Mouse (Mus musculus) layer of hippocampus, postnatal 25 days (tissue): ENCODE results near the gene Hormad2. TPM values are rescaled to one million over a fixed set of nuclear protein-coding genes. Genes with fewer than 3 reads are reported as not detected.

Experiments
- DNase-seq, 2 experiments: peaks; one replicate each; pipeline ENCODE4 v3.0.0; 2022; ENCODE audit warnings: mixed read lengths in 2 of 2, low spot score in 1 of 2; ENCODE audit errors: extremely low spot score in 1 of 2
- total RNA-seq, 2 experiments: library from RNA; stranded (reverse); gene quantifications; 2 replicates each; pipeline ENCODE4 v1.2.3; 2021

Hormad2 gene
- total RNA-seq, 2 experiments from 2014 or later, result 0.45 TPM; not detected in 1

DNA sequence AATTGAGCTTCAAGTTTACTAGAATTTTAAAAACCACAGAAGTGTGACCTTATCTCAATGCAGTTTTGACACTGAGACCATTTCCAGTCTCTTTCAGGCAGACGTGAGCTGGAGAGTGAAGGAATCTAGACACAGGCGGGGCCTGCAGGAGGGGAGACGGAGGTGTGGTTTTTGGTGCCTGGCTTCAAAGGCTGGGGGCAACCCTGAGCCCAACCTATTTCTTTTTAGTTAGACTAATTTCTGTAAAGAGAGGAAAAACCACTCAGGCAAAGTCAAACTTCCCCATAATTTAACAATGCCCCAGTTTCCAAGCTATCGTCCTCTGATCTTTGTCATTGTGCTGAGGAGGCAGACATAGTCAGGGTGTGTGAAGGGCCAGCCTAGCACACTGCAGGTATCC is 97.0 kb downstream of the Hormad2 start:
- no peak for DNase-seq

- no peak for DNase-seq
Observed at GRCm38 (mm10) chr11:4342027-4342426, 98.9 kb downstream of the Hormad2 start.

GRCm38 (mm10) chr11:4340109-4340779 is 100.7 kb downstream of the Hormad2 start:
- no peak for DNase-seq

DNA sequence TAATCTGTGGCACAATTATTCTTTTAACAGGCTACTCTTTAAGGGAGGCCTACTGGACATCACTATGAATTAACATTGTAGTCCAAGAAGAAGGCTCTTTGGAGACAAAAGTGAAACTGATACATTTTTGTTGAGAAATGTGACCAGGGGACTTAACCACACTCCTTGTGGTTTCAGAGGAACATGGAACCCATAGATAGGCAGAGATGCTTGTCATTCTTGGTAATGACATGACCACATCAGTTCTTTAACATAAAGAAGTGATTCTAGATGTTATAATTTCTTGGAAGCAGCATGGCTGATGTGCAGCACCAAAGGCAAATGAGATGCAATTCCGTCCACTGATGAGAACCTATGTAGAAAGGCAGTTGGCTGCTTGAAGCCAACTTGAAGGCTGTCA is 101.6 kb downstream of the Hormad2 start:
- DNase-seq, result no peak

DNA sequence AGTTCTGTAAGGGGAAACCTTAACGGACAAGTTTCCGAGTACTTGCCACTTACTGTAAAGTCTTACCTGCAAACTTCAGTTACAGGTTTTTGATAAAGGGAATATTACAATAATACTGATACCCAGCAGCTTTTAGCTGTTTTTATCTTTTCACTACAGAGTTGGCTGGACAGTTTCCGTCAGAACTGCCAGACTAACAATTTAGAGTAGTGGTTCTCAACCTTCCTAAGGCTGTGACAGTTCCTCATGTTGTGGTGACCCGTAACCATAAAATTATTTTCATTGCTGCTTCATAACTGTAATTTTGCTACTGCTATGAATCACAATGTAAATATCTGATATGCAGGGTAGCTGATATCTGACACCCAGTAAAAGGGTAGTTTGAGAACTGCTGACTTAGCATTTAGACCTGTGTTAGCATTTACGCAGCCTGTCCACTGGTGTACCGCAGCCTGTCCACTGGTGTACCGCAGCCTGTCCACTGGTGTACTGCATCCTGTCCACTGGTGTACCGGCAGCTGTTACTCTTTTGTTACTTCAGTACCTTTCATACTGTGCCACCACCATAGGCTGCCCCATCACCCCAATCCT is 104.1 kb downstream of the Hormad2 start:
- no peak for DNase-seq

GRCm38 (mm10) chr11:4335810-4336692 is 104.9 kb downstream of the Hormad2 start:
- no peak for DNase-seq

DNA sequence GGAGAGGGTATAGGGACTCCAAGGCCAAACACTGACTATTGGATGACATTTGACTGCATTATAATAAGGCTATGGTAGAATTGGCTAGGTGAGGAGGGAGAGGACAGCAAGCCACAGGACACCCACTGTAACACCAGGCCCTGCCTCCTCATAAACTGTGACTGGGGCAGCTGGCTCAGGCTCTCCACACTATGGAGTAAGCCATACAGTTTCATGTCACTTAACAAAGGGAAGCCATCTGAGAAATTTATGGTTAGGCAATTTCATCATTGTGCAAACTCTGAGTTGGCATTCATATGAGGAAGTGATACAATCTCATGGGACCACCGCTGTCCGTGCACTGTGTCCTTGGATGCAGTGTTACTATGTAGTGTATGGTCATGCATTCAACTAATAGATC is 107.9 kb downstream of the Hormad2 start:
- DNase-seq, result no peak

DNA sequence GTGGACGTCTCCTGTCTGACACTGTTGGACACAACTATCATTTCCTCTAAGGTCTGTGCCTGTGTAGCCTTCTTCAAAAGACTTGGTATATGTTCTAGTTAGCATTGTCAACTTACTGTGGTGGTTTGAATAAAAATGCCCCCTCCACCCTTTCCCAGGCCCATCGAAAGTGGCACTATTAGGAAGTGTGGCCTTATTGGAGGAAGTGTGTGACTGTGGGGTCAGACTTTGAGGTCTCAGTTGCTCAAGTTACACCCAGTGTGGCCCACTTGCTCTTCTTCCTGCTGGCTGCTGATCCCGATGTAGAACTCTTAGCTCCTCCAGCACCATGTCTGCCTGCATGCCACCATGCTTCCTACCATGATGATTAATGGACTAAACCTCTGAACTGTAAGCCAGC is 112.7 kb downstream of the Hormad2 start:
- no peak for DNase-seq

DNA sequence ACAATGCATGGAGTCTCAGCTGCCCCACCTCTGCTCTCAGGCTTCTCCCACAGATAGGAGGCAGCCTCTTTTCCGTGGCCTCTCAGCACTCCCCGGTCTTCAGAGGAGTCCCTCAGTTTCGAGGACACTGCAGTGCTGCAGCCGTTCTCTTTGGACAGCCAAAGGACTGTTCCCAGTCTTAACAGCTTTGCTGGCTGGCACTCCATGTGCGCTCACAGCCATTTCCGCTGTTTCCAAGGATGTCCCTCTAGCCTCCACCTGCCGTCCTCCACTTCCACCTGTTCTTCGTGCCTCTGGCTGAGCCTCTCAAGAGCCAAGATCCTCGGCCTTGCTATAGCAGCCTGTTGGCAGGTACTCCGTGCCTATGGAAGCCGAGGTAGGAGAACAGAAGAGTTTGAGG is 117.4 kb downstream of the Hormad2 start:
- no peak for DNase-seq

GRCm38 (mm10) chr11:4322943-4323342 is 118.0 kb downstream of the Hormad2 start:
- DNase-seq, result no peak

DNA sequence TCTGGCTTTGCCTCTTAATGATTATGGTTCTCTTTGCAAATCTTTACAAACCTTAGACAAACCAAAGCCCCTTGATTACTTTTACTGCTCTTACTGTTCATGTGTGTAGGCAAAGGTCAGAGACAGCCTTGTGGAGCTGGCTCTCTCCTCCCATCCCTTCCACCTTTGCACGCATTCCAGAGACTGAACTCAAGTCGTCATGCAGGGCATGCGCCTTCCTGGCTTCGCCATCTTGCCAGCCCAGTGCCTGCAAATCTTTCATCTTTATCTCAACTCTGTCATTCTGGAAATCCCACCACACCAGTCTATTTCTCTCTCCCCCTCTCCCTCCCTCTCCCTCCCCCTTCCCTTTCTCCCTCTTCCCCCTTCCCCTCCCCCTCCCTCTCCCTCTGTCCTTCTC is 120.0 kb downstream of the Hormad2 start:
- DNase-seq, result no peak

DNA sequence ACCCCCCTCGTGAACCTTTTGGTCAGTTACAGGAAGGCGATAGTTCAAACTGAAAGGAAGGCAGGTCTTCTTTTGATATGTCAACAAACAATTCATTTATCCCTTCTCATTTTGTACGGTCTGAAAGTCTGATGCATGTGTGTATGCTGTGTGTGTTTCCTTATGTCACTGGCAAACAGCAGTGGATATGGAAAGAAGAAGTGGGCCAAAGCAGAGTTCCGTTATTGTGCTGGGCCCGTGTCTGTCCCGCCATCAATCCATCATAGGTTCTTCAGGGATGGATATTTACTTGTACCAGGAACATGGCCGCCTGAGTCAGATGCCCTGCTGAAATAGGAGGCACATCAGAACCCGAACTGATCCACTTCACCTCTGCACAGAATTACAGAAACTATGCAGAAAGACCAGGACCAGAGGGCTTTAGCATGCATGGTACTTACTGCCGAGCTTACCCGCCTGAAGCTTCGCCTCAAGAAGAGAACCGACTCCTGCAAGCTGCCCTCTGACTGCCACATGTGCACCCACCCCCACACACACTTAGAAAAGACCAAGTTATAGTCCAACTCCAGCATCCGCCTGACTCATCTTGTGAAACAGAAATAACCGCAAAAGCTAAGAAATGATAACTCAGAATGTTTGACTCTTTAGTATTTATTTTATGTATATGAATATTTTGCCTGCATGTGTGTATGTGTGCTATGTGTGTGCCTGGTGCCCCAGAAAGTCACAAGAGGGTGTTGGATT is 121.5 kb downstream of the Hormad2 start:
- no peak for DNase-seq

- DNase-seq, result no peak
Observed at GRCm38 (mm10) chr11:4318011-4318410, 122.9 kb downstream of the Hormad2 start.

- no peak for DNase-seq
Observed at GRCm38 (mm10) chr11:4317287-4317686, 123.6 kb downstream of the Hormad2 start.

DNA sequence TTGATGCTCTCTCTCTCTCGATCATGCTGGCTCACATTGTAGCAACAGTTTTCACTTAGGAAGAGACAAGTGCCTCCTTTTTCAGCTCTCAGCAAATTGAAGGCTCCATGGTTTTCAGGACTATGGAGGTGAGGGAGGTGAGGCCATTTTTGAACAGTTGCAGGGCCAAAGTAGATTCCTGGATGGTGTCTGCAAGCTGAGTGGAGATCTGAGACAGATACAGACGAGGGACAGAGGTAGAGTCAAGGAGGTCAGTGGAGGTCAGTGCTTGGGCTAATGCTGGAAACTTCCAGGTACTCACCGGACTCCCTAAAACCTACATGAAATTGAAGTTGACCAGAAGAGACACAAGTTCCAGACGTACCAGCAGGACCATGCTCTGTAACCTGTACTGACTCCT is 128.7 kb downstream of the Hormad2 start:
- DNase-seq, result no peak

- DNase-seq, result no peak
Observed at GRCm38 (mm10) chr11:4310324-4310723, 130.6 kb downstream of the Hormad2 start.

DNA sequence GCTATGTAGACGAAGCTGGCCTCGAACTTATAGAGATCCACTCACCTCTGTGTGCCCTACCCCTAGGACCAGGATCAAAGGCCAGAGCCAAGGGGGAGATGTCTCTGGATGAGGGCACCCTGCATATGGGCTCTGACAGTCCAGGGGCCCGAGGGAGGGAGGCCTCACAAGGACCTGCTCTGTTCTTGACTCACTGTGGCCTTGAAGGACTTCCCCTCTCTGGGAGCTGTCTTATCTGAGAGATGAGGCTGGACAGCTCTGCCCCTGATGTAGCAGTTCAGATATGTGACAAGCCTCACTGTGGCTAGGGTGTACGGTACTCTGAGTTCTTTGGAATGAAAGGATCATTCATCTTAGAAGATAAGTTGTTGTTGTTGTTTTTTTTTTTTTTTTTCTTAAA is 131.3 kb downstream of the Hormad2 start:
- DNase-seq, result no peak

DNA sequence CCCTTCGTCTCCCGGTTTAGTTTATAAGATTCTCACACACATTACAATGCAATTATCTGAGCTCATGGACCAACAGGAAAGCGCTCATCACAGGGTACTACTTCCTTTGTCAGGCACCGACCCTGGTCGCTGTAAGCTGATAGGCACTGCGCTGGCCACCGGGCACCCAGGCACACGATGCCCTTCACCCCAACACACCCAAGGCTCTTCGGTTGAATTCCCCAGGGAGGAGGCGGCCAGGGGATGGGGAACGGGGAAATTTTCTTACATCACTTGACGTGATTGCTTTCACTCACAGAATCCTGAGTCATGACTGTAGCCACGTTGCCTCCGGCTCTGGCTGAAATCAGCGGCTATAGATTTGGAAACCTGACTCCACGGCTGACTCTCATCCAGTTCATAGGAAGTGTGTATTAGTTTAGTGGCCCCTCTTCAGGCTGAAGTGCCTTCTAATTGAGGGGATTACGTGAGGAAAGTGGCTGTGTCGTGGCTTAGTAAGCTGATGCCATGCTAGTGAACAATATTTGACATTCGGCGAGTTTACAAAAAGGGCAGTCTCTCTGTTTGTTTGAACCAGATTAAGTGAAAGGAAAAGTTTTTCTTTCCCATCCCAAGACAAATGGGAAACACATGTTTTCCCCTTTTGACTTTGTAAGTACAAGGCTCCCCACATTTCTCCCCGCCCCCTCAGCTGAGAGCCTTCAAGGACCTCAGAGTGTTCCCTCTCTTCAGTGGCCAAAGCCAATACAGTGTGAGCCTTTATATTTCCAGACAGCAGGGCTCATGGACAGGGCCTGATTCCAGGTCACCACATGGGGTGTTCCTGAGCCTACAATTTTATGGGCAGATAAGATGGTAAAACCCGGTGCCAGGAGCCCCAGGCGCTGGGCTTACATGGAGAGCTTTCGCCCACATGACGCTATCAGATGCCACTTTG is 132.1 kb downstream of the Hormad2 start:
- no peak for DNase-seq

GRCm38 (mm10) chr11:4308060-4308513 is 132.8 kb downstream of the Hormad2 start:
- no peak for DNase-seq

- DNase-seq, result no peak
Observed at GRCm38 (mm10) chr11:4306086-4306485, 134.8 kb downstream of the Hormad2 start.
